Mouse (Mus musculus) common myeloid progenitor, adult 5-6 weeks (primary cell): Measurements from ENCODE around the gene Tmem37. TPM values are rescaled to one million over a fixed set of nuclear protein-coding genes. Genes with fewer than 3 reads are reported as not detected.

ENCODE experiments used
- ATAC-seq: replicated peaks from 2 replicates; pipeline ENCODE4 v1.8.0; 2016; ENCODE audit warnings: low read depth, mild to moderate bottlenecking, moderate TSS enrichment, inconsistent platforms; ENCODE audit not compliant: poor library complexity, severe bottlenecking
- total RNA-seq: library from RNA; stranded (forward); fragments of 200-1000, 187-1606 nt; gene quantifications from 2 replicates; pipeline ENCODE4 v1.2.3, GENCODE M21; 2017

The Tmem37 gene
- total RNA-seq, 1 experiment from 2014 or later: 0.78 TPM

- no peak for ATAC-seq
Observed at GRCm38 (mm10) chr1:120024331-120025049, 49.4 kb downstream of the Tmem37 start.

GRCm38 (mm10) chr1:120021951-120022350, 51.9 kb downstream of the Tmem37 start:
- ATAC-seq: no peak

- ATAC-seq: peak; percentile 49
Observed at GRCm38 (mm10) chr1:120020322-120020897, 53.5 kb downstream of the Tmem37 start.

- ATAC-seq: peak; percentile 59
Observed at GRCm38 (mm10) chr1:120019428-120019827, 54.4 kb downstream of the Tmem37 start.

- no peak for ATAC-seq
Observed at GRCm38 (mm10) chr1:120018900-120019299, 55.0 kb downstream of the Tmem37 start.

Other genes with a start within 250 kb of the Tmem37 start
- gene Ptpn4, start 236.5 kb downstream of the Tmem37 start, total RNA-seq: 14.0 and 24.6 TPM in 2 replicates
- 4.1 and 5.3 TPM in 2 replicates for gene Tmem177, start 160.9 kb downstream of the Tmem37 start, total RNA-seq
- gene Cfap221, start 76.8 kb downstream of the Tmem37 start, total RNA-seq: not detected in 2 replicates
- gene Sctr, start 67.2 kb downstream of the Tmem37 start, total RNA-seq: not detected in 2 replicates
- gene Dbi, start 47.0 kb upstream of the Tmem37 start, total RNA-seq: 294 and 313 TPM in 2 replicates
- 4.1 and 12.9 TPM in 2 replicates for gene 3110009E18Rik, start 47.1 kb upstream of the Tmem37 start, total RNA-seq
- 21.2 and 30.0 TPM in 2 replicates for gene Steap3, start 198.6 kb upstream of the Tmem37 start, total RNA-seq